Mouse (Mus musculus) spleen, adult 2 months (tissue): ENCODE results near the gene Sgca.

Source experiments
- CTCF ChIP-seq: fragments of 200-500 bp; IDR thresholded peaks from 2 replicates; pipeline ENCODE4 v1.5.1; 2011; ENCODE audit warnings: mild to moderate bottlenecking, inconsistent platforms; ENCODE audit not compliant: insufficient read depth, insufficient read length, insufficient replicate concordance; ENCODE audit errors: extremely low read depth
- POLR2A ChIP-seq: fragments of 200-500 bp; IDR thresholded peaks from 2 replicates; pipeline ENCODE4 v1.6.1; 2011; ENCODE audit warnings: low read depth, low read length, inconsistent platforms

DNA sequence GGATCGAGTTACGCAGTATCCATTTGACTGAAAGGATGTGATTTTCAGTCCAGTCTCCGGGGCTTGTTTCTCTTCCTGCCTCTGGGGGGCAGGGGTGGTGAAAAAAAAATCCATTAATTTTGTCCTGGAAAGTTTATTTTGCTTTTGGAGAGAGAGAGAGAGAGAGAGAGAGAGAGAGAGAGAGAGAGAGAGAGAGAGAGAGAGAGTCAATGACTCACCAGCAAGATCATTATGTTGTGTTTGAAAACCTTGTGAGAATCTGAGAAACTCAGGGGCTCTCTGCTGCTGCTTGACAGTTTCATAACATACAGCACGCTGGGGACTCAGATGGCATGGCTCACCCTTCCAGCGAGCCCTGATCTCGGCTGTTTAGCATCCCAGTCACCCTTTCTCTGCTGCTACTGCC lies 55.1 kb downstream of the Sgca start:
- no peak for TF ChIP-seq CTCF
- TF ChIP-seq POLR2A = no peak
